8 mouse cellular contexts compared by ENCODE assay signal in genomic region chr3:31056047-31056650, GRCm38 (mm10). TPM values are rescaled to one million over a fixed set of nuclear protein-coding genes. Genes with fewer than 3 reads are reported as not detected.
DNase-seq lines count a peak whose midpoint lies in the region; ATAC-seq and TF ChIP-seq lines count a peak whose summit lies in the region.

No protein-coding gene starts in this region.

- H3K4me3 ChIP-seq in layer of hippocampus, adult 2 months, result peak overlapping the region; percentile 58
- H3K4me3 ChIP-seq in heart, adult 2 months, result peak overlapping the region; percentile 58
- peak overlapping the region; percentile 51 for H3K4me3 ChIP-seq in lung, postnatal 0 days (ENCODE audit: low read depth, low read length)

- peak; percentile 42; the same call in 1 of the 2 replicates for TF ChIP-seq POLR2A in heart, adult 2 months (IDR thresholded peaks at IDR 0.05; ENCODE audit: insufficient read depth, low read depth, low read length)

- peak overlapping the region; percentile 79 for H3K27ac ChIP-seq in layer of hippocampus, adult 2 months
- peak overlapping the region; percentile 77 for H3K27ac ChIP-seq in heart, adult 2 months
- H3K27ac ChIP-seq in lung, postnatal 0 days (ENCODE audit: low read length), result no peak overlapping the region

- no peaks in the 10 kb centered on the region for H3K4me1 ChIP-seq in heart, adult 2 months (ENCODE audit: control insufficient read depth, insufficient read depth, low read length)
- H3K4me1 ChIP-seq in lung, postnatal 0 days (ENCODE audit: insufficient read depth, low read depth, low read length), result no peaks in the 10 kb centered on the region

- no peak for DNase-seq in layer of hippocampus, adult 2 months (ENCODE audit: low spot score in 2 of 2)
- DNase-seq in layer of hippocampus, adult 8-10 months (ENCODE audit: low spot score in 2 of 2), result no peak
- DNase-seq in cerebellum, postnatal 14 days, result peak; percentile 25
- DNase-seq in heart, adult 2 months, result peak; percentile 45 to 54
- DNase-seq in kidney, adult 18-20 months, result peak; percentile 40
- DNase-seq in lung, postnatal 0 days (ENCODE audit: low spot score), result peak; percentile 75
- DNase-seq in retina, embryonic 14.5 days (ENCODE audit: low spot score), result peak; percentile 65
- DNase-seq in left cerebral cortex, adult 9 months (ENCODE audit: low spot score in 2 of 2), result no peak

- TF ChIP-seq EP300 in heart, adult 2 months (IDR thresholded peaks at IDR 0.05; ENCODE audit: insufficient read depth, low read depth, low read length), result no peak
- TF ChIP-seq EP300 in lung, postnatal 0 days (IDR thresholded peaks at IDR 0.05), result no peak; the same call in 1 of the 2 replicates

- no peaks in the 10 kb centered on the region for H3K9me3 ChIP-seq in lung, postnatal 0 days (ENCODE audit: low read length)

- no peaks in the 10 kb centered on the region for H3K79me2 ChIP-seq in heart, adult 2 months (replicated peaks; ENCODE audit: control insufficient read depth, insufficient read depth, low read length)

- intact Hi-C loops in heart, adult 2 months (cut with DNase I), result loop anchor here (5.0 kb wide), 2 partner anchors 59 to 546 kb away; partner anchors contain the start of gene Prkci

- no peaks in the 10 kb centered on the region for H3K27me3 ChIP-seq in heart, adult 2 months (ENCODE audit: control insufficient read depth, insufficient read depth, low read length)
- no peaks in the 10 kb centered on the region for H3K27me3 ChIP-seq in lung, postnatal 0 days (replicated peaks; ENCODE audit: insufficient read depth, low read length)

- 0 out of 2 replicates have a peak, but pooled peaks have one; percentile 7 for TF ChIP-seq CTCF in layer of hippocampus, adult 2 months (conservative IDR thresholded peaks at IDR 0.05)
- TF ChIP-seq CTCF in heart, adult 2 months (IDR thresholded peaks at IDR 0.05), result peak; percentile 14; the same call in 1 of the 2 replicates
- peak; percentile 31 for TF ChIP-seq CTCF in lung, postnatal 0 days (IDR thresholded peaks at IDR 0.05)

- no peaks in the 10 kb centered on the region for H3K36me3 ChIP-seq in heart, adult 2 months (ENCODE audit: control insufficient read depth, insufficient read depth, low read length)
- H3K36me3 ChIP-seq in lung, postnatal 0 days (ENCODE audit: insufficient read depth, low read length), result no peaks in the 10 kb centered on the region; the same call in 1 of the 2 replicates

- peak overlapping the region; percentile 45 for H3K9ac ChIP-seq in heart, adult 2 months (ENCODE audit: low read depth, low read length)
- no peak overlapping the region for H3K9ac ChIP-seq in lung, postnatal 0 days (replicated peaks; ENCODE audit: low read depth)

- 17% methylated on average over 17 of the region's 17 CpGs for WGBS in heart, adult 2 months
- 16% methylated on average over 16 of the region's 17 CpGs for WGBS in lung, postnatal 0 days

- peak; percentile 73 for ATAC-seq in lung, postnatal 0 days

- H3K4me2 ChIP-seq in lung, postnatal 0 days (replicated peaks; ENCODE audit: low read depth, low read length), result peak overlapping the region; percentile 64

RNA-seq across cellular contexts. Expression of gene Skil, which starts 38.7 kb away (rescaled TPM):
- total RNA-seq in layer of hippocampus, adult 2 months (2021), result 10 to 100 TPM; 64.9 to 68.3 TPM
- 10 to 100 TPM; 60.7 to 74.8 (median 65.5) TPM for total RNA-seq in layer of hippocampus, adult 8-10 months (2022)
- 10 to 100 TPM; 14.2 to 15.4 TPM for total RNA-seq in heart, adult 2 months (2021)
- 8.0 and 13.8 TPM in 2 replicates for polyA plus RNA-seq in heart, adult 2 months (2012; rRNA removed)
- polyA plus RNA-seq in lung, postnatal 0 days (2015; fragmentation: Nextera tagmentation; extraction: Ambion mirVana), result 24.8 and 29.6 TPM in 2 replicates

Comparison
In these comparisons a context has a peak if more than half of its experiments do, and no peak if none do; other contexts are left out.
1. DNase-seq: peak in cerebellum, postnatal 14 days (2 of 2), heart, adult 2 months (2 of 2), kidney, adult 18-20 months (single experiment), lung, postnatal 0 days (single experiment) and retina, embryonic 14.5 days (single experiment); none in layer of hippocampus, adult 2 months (0 of 2), layer of hippocampus, adult 8-10 months (0 of 2) and left cerebral cortex, adult 9 months (0 of 2).
2. Peak in every context shown above with its lines, with median percentiles within 50 percentile points of each other: H3K4me3 ChIP-seq and CTCF ChIP-seq.